Mouse (Mus musculus) bone marrow macrophage, adult 2 months (primary cell): Measurements from ENCODE around the gene Plxdc1. TPM values are rescaled to one million over a fixed set of nuclear protein-coding genes. Genes with fewer than 3 reads are reported as not detected.
A peak's percentile ranks its signal among the peaks of the same experiment; 100 is the strongest.

Experiments used
- H3K27ac ChIP-seq: 2 replicates; pipeline ENCODE4 v1.5.1; 2012; ENCODE audit warnings: low read depth, low read length; ENCODE audit not compliant: insufficient read depth
- H3K4me1 ChIP-seq: 2 replicates; pipeline ENCODE4 v1.6.1; 2012; ENCODE audit warnings: low read length; ENCODE audit not compliant: control insufficient read depth, insufficient read depth
- H3K4me3 ChIP-seq: 2 replicates; pipeline ENCODE4 v1.5.1; 2012; ENCODE audit warnings: mild to moderate bottlenecking, low read length, moderate library complexity; ENCODE audit not compliant: insufficient read depth
- CTCF ChIP-seq: IDR thresholded peaks from 2 replicates; pipeline ENCODE4 v1.5.1; 2012; ENCODE audit warnings: low read depth, mild to moderate bottlenecking, low read length, moderate library complexity
- POLR2A ChIP-seq: IDR thresholded peaks from 2 replicates; pipeline ENCODE4 v1.6.1; 2012; ENCODE audit warnings: mild to moderate bottlenecking, low read depth, low read length, borderline replicate concordance
- polyA plus RNA-seq: library from polyadenylated mRNA; stranded (reverse); fragments of >200 nt; gene quantifications from 2 replicates; pipeline ENCODE4 v1.2.4, GENCODE M21; 2012; ENCODE audit not compliant: missing spikeins, insufficient read depth, insufficient read length

Gene Plxdc1
- polyA plus RNA-seq, 1 experiment = 25.5 TPM

DNA sequence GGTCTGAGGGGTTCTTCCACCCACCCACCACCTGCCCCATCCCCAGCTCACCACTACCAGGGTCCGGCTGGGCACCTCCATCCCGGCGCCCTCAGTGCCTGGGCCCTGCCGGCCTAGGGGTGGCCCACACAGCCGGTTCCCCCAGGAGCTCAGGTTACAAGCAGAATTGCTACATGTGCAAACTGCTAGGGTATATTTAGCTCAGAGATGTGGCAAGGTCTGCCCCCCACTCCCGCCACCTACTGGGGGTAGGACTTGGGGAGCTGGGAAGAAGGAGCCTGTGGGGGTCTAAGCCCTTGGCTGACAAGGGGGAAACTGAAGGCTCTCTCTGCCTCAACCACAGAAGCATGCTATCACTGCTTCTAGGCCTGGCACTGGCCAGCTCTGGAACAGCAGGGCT lies 32.0 kb upstream of the Plxdc1 start:
- TF ChIP-seq POLR2A = no peak
- TF ChIP-seq CTCF = no peak
- Histone ChIP-seq H3K27ac (no peak overlapping the region), H3K4me3 (no peak overlapping the region), H3K4me1 (peaks cover 16% of the 10 kb centered on the region)

GRCm38 (mm10) chr11:98016824-98017223 lies 30.6 kb upstream of the Plxdc1 start:
- Histone ChIP-seq H3K27ac (no peak overlapping the region), H3K4me1 (peaks cover 11% of the 10 kb centered on the region), H3K4me3 (no peak overlapping the region)
- TF ChIP-seq CTCF (no peak), POLR2A (no peak)

GRCm38 (mm10) chr11:98016177-98016576 lies 29.9 kb upstream of the Plxdc1 start:
- TF ChIP-seq CTCF (no peak), POLR2A (no peak)

DNA sequence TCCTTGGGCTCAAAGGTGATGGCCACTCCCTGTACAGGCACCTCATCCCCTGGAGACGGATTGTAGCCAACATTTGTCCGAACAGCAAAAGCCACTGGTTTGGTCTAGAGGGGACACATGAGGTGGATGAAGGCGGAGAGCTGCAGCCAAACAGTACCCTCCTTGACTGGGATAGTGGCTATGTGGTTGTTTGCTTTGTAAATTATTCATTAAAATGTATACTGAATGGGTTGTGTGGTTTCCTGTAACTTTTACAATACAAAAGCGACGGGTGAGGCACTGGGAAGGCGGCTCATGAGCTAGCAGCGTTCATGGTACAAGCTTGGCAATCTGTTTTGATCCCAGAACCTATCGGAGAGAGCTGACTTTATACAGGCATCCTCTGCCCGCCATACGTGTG lies 26.6 kb upstream of the Plxdc1 start:
- TF ChIP-seq CTCF (no peak), POLR2A (no peak)
- Histone ChIP-seq H3K27ac (no peak overlapping the region), H3K4me1 (no peaks in the 10 kb centered on the region), H3K4me3 (no peak overlapping the region)

More at GRCm38 (mm10) chr11:98016177-98016576, 29.9 kb upstream of the Plxdc1 start:
- H3K4me3 ChIP-seq = no peak overlapping the region
- H3K4me1 ChIP-seq = peaks cover 4% of the 10 kb centered on the region
- H3K27ac ChIP-seq = no peak overlapping the region

DNA sequence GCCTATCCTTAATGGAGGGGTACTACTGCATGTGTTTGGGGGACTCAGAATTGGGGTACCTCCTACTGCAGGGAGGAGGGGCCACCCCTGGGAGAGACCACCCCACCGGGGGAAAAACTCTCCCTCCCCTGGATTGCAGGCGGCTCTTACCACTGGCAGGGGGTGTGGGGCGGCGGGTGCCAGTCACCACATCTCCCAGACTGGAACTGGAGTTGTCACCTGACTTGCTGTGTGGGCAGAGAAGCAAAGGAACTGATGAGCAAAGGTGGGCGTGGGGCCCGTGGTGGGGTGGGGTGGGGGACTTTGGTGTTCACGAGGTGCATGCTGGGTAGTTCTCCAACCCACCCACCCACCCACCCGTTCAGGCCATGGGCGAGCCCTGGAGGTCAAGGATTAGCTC lies 25.5 kb upstream of the Plxdc1 start:
- Histone ChIP-seq H3K27ac (no peak overlapping the region), H3K4me1 (no peaks in the 10 kb centered on the region), H3K4me3 (no peak overlapping the region)
- TF ChIP-seq POLR2A (no peak), CTCF (no peak)

DNA sequence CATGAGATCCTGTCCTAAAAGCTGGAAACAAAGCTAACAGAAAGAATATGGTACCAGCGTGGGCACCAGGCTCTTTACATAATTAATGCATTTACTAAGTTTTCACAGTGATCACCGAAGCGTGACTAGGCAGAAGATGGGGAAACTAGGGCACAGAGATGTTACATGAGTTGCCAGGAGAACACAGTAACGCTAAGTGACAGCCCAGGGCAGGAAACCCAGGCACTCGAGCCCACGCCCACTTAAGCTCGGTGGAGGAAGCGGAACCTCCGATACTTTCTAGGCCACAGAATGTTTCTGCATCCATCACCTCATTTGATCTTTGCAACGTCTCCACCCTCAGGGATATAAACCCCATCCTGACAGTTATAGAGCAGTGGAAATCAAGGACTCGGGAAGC lies 21.8 kb upstream of the Plxdc1 start:
- H3K4me1 ChIP-seq = peaks cover 4% of the 10 kb centered on the region
- no peak overlapping the region for H3K27ac ChIP-seq
- TF ChIP-seq CTCF (no peak), POLR2A (no peak)
- H3K4me3 ChIP-seq = no peak overlapping the region

- Histone ChIP-seq H3K27ac (no peak overlapping the region), H3K4me3 (no peak overlapping the region), H3K4me1 (peaks cover 8% of the 10 kb centered on the region)
- TF ChIP-seq POLR2A (no peak), CTCF (no peak)
These were observed 19.4 kb upstream of the Plxdc1 start for GRCm38 (mm10) chr11:98005686-98006085.

- peaks cover 12% of the 10 kb centered on the region for H3K4me1 ChIP-seq
These were observed 18.8 kb upstream of the Plxdc1 start for GRCm38 (mm10) chr11:98005076-98005475.

DNA sequence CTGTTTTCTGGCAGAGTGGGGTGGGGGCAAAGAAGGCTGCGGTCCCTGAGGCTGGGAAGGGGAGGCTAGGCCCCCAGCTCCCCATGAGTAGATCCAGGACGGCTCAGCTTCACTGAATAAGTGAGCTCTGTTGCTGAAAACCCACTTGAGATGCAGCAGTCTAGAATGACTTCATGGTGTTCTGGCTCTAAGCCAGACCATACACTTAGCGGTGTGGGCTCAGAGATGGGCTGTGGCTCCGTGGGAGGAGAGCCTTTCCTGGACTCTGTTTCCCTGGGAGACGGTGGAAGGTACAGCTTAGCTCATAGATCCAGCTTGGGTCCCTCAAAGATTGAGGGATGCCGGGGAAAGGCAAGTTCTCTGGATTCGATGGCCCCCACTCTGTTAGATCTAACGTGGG lies 17.9 kb upstream of the Plxdc1 start:
- Histone ChIP-seq H3K4me3 (no peak overlapping the region), H3K4me1 (peaks cover 21% of the 10 kb centered on the region), H3K27ac (no peak overlapping the region)
- no peak for TF ChIP-seq CTCF
- TF ChIP-seq POLR2A = no peak

More at GRCm38 (mm10) chr11:98005076-98005475, 18.8 kb upstream of the Plxdc1 start:
- no peak for TF ChIP-seq CTCF
- TF ChIP-seq POLR2A = no peak
- H3K4me3 ChIP-seq = no peak overlapping the region
- H3K27ac ChIP-seq = no peak overlapping the region

DNA sequence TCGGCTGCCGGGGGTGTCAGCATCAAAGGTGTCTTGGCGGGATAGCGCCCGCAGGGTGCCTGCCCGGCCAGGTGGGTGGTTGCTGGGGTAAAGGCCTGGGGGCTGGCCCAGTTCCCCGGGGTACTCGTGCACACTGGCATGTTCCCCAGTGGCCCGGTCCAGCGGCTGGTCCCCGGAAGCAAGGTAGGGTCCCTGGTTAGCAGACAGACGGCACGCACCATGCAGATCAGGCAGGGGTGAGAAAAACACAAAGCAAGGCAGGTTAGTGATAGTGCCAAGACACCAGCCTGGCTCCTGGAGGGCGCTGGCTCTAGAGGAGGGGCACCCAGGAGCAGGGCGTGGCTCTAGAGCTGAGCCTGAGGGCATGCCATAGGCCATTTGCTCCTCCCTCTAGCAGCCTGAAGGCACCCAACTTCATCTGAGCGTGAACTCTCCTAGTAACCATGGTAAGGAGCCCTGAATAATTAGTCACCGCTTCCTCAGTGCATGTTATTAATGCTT lies 17.0 kb upstream of the Plxdc1 start:
- Histone ChIP-seq H3K27ac (no peak overlapping the region), H3K4me3 (no peak overlapping the region)
- no peak for TF ChIP-seq CTCF
- no peak for TF ChIP-seq POLR2A

GRCm38 (mm10) chr11:98002627-98003026 lies 16.4 kb upstream of the Plxdc1 start:
- Histone ChIP-seq H3K4me1 (peaks cover 36% of the 10 kb centered on the region), H3K4me3 (no peak overlapping the region), H3K27ac (no peak overlapping the region)
- TF ChIP-seq POLR2A (no peak), CTCF (peak; percentile 78)

More for the DNA sequence above, 17.0 kb upstream of the Plxdc1 start:
- peaks cover 30% of the 10 kb centered on the region for H3K4me1 ChIP-seq
